Mouse (Mus musculus) liver, embryonic 14.5 days (tissue): ENCODE measurements around the gene Erbb4. TPM values are rescaled to one million over a fixed set of nuclear protein-coding genes. Genes with fewer than 3 reads are reported as not detected.

Experiments used
- ATAC-seq: fragments of 200-750 bp; cut with Nextera tagmentation; 2 replicates; pipeline ENCODE4 v1.8.0; 2017; ENCODE audit warnings: moderate number of reproducible peaks, mild to moderate bottlenecking, moderate library complexity; ENCODE audit not compliant: insufficient read depth
- DNase-seq, 3 experiments: peaks; one replicate each; pipeline ENCODE4 v3.0.0-alpha.2; 2012 to 2013; ENCODE audit warnings: low read depth in 3 of 3, low spot score in 3 of 3
- H3K27ac ChIP-seq: fragments of 300-500 bp; sonication (generic); 2 replicates; pipeline ENCODE4 v1.5.1; 2014; ENCODE audit warnings: moderate library complexity, mild to moderate bottlenecking, control low read depth, inconsistent platforms
- H3K27me3 ChIP-seq: fragments of 300-500 bp; sonication (generic); 2 replicates; pipeline ENCODE4 v1.6.1; 2014; ENCODE audit warnings: mild to moderate bottlenecking, low read length, moderate library complexity; ENCODE audit not compliant: control insufficient read depth, insufficient read depth
- H3K36me3 ChIP-seq: fragments of 300-500 bp; sonication (generic); replicated peaks from 2 replicates; pipeline ENCODE4 v1.6.1; 2014; ENCODE audit warnings: low read depth; ENCODE audit not compliant: control insufficient read depth, insufficient read depth
- H3K4me1 ChIP-seq, 2 experiments: fragments of 200-500 bp in 1 of 2; fragments of 300-500 bp in 1 of 2; sonication (generic) in 1 of 2; replicated peaks; 2 replicates each; pipeline ENCODE4 v1.6.1; 2012 to 2014; ENCODE audit warnings: antibody characterized with exemption in 1 of 2, inconsistent platforms in 1 of 2, low read length in 1 of 2; ENCODE audit not compliant: control insufficient read depth in 2 of 2, insufficient read depth in 2 of 2
- H3K4me2 ChIP-seq: fragments of 300-500 bp; sonication (generic); 2 replicates; pipeline ENCODE4 v1.6.1; 2014; ENCODE audit warnings: low read depth, mild to moderate bottlenecking, control low read depth, moderate library complexity
- H3K4me3 ChIP-seq, 2 experiments: fragments of 200-500 bp in 1 of 2; fragments of 300-500 bp in 1 of 2; sonication (generic) in 1 of 2; 2 replicates each; pipeline ENCODE4 v1.5.1; 2012 to 2014; ENCODE audit warnings: low read depth in 2 of 2, low read length in 2 of 2, mild to moderate bottlenecking in 2 of 2, control low read depth in 1 of 2, inconsistent platforms in 1 of 2, moderate library complexity in 1 of 2; ENCODE audit not compliant: insufficient read depth in 1 of 2
- H3K9ac ChIP-seq: fragments of 300-500 bp; sonication (generic); replicated peaks from 2 replicates; pipeline ENCODE4 v1.6.1; 2014; ENCODE audit warnings: mild to moderate bottlenecking, control low read depth, moderate library complexity
- H3K9me3 ChIP-seq: fragments of 300-500 bp; sonication (generic); 2 replicates; pipeline ENCODE4 v1.6.1; 2016; ENCODE audit warnings: low read length, mixed read lengths; ENCODE audit not compliant: control insufficient read depth
- CTCF ChIP-seq: IDR thresholded peaks from 2 replicates; pipeline ENCODE4 v1.5.1; 2016; ENCODE audit warnings: antibody characterized with exemption, low read depth, control low read depth
- EP300 ChIP-seq: IDR thresholded peaks from 2 replicates; pipeline ENCODE4 v1.6.1; 2016; ENCODE audit warnings: antibody characterized with exemption, low read depth
- WGBS: fragments of 180-500 bp; shearing (Covaris S2); extraction: QIAGEN DNeasy Blood & Tissue Kit; methylation state at CpG from one replicate; pipeline ENCODE4 v1.1.7; 2014; ENCODE audit not compliant: insufficient replicate concordance; 5-methylcytosine and 5-hydroxymethylcytosine counted together
- polyA plus RNA-seq, 2 experiments: library from polyadenylated mRNA; depleted of rRNA in 1 of 2; stranded (reverse) in 1 of 2; unstranded in 1 of 2; fragments of >200 nt; fragmentation: Nextera tagmentation in 1 of 2; extraction: Ambion mirVana in 1 of 2; gene quantifications; 2 replicates each; pipeline versions ENCODE4 v1.2.1 to v1.2.3; 2012 to 2014

Gene Erbb4
- polyA plus RNA-seq, 2 experiments: under 0.01 TPM; not detected in 1

GRCm38 (mm10) chr1:68134450-68134849 lies 973.4 kb downstream of the Erbb4 start:
- Histone ChIP-seq H3K27ac (no peak overlapping the region), H3K4me2 (no peak overlapping the region), H3K36me3 (no peaks in the 10 kb centered on the region), H3K9ac (no peak overlapping the region), H3K4me1 (no peaks in the 10 kb centered on the region), H3K9me3 (no peaks in the 10 kb centered on the region), H3K27me3 (no peaks in the 10 kb centered on the region), H3K4me3 (no peak overlapping the region)
- 57% methylated on average over 2 of the region's 2 CpGs for WGBS
- ATAC-seq: no peak
- no peak for DNase-seq
- TF ChIP-seq CTCF (no peak), EP300 (no peak)

GRCm38 (mm10) chr1:68123541-68123940 lies 984.3 kb downstream of the Erbb4 start:
- TF ChIP-seq EP300 (no peak), CTCF (no peak)
- H3K9me3 ChIP-seq: no peaks in the 10 kb centered on the region
- H3K36me3 ChIP-seq: no peaks in the 10 kb centered on the region
- no peak overlapping the region for H3K27ac ChIP-seq
- no peak overlapping the region for H3K4me3 ChIP-seq
- no peaks in the 10 kb centered on the region for H3K4me1 ChIP-seq
- no peak overlapping the region for H3K9ac ChIP-seq
- ATAC-seq: no peak
- H3K27me3 ChIP-seq: no peaks in the 10 kb centered on the region
- WGBS: 63% methylated on average over 2 of the region's 2 CpGs
- H3K4me2 ChIP-seq: no peak overlapping the region
- DNase-seq: no peak

GRCm38 (mm10) chr1:68120364-68120763 lies 987.5 kb downstream of the Erbb4 start:
- H3K27me3 ChIP-seq: no peaks in the 10 kb centered on the region
- no peaks in the 10 kb centered on the region for H3K36me3 ChIP-seq
- H3K9me3 ChIP-seq: no peaks in the 10 kb centered on the region
- DNase-seq (no peak), ATAC-seq (no peak)
- no peak for TF ChIP-seq EP300
- no peak overlapping the region for H3K4me3 ChIP-seq
- H3K4me1 ChIP-seq: no peaks in the 10 kb centered on the region
- H3K4me2 ChIP-seq: no peak overlapping the region
- no peak overlapping the region for H3K9ac ChIP-seq
- no peak overlapping the region for H3K27ac ChIP-seq
- WGBS: 54% methylated on average over 7 of the region's 7 CpGs

- WGBS: 54% methylated on average over 5 of the region's 5 CpGs
- H3K4me1 ChIP-seq: no peaks in the 10 kb centered on the region
Measured at GRCm38 (mm10) chr1:68115721-68116120, 992.1 kb downstream of the Erbb4 start.

GRCm38 (mm10) chr1:68106543-68106860 lies 1001.4 kb downstream of the Erbb4 start:
- Histone ChIP-seq H3K4me2 (no peak overlapping the region), H3K36me3 (no peaks in the 10 kb centered on the region), H3K9me3 (no peaks in the 10 kb centered on the region), H3K4me1 (no peaks in the 10 kb centered on the region), H3K4me3 (no peak overlapping the region), H3K27ac (no peak overlapping the region), H3K27me3 (no peaks in the 10 kb centered on the region), H3K9ac (no peak overlapping the region)
- no peak for TF ChIP-seq EP300
- TF ChIP-seq CTCF: peak; percentile 16; the same call in 1 of the 2 replicates
- no peak for DNase-seq
- 57% methylated on average over 3 of the region's 3 CpGs for WGBS
- ATAC-seq: no peak

More at GRCm38 (mm10) chr1:68115721-68116120, 992.1 kb downstream of the Erbb4 start:
- DNase-seq: no peak
- H3K27ac ChIP-seq: no peak overlapping the region
- TF ChIP-seq CTCF (no peak), EP300 (no peak)
- H3K27me3 ChIP-seq: no peaks in the 10 kb centered on the region
- H3K4me2 ChIP-seq: no peak overlapping the region
- no peak overlapping the region for H3K9ac ChIP-seq
- H3K9me3 ChIP-seq: no peaks in the 10 kb centered on the region
- no peak overlapping the region for H3K4me3 ChIP-seq
- H3K36me3 ChIP-seq: no peaks in the 10 kb centered on the region
- ATAC-seq: no peak
